Mouse (Mus musculus): Measurements from ENCODE around the gene Pctp.

Gene Pctp

DNA sequence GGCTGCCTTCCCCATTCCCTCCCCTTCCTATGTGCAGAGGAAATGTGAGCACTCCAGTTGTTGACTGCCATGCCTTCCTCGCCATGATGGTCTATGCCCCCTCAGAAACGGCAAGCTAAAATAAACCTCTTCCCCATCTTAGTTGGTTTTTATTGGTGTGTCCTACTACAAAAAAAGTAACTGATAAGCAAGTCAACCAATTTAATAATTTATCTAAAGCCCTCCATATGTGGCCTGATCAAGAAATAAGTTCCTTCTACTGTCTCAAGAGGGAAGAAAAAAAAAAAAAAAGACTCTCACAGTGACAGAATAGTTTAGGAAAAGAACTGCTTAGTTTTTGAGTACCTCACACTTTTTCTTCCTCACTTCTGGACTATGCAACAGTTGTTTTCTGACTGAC is 22.6 kb downstream of the Pctp start:
- in situ Hi-C loops (cut with MboI; ENCODE audit: unreplicated experiment in 2 of 2): loop anchor here (10.0 to 25.0 kb wide), 2 partner anchors 635 to 993 kb away; partner anchors contain the start of gene Trim25 (in 1 of the 2)

DNA sequence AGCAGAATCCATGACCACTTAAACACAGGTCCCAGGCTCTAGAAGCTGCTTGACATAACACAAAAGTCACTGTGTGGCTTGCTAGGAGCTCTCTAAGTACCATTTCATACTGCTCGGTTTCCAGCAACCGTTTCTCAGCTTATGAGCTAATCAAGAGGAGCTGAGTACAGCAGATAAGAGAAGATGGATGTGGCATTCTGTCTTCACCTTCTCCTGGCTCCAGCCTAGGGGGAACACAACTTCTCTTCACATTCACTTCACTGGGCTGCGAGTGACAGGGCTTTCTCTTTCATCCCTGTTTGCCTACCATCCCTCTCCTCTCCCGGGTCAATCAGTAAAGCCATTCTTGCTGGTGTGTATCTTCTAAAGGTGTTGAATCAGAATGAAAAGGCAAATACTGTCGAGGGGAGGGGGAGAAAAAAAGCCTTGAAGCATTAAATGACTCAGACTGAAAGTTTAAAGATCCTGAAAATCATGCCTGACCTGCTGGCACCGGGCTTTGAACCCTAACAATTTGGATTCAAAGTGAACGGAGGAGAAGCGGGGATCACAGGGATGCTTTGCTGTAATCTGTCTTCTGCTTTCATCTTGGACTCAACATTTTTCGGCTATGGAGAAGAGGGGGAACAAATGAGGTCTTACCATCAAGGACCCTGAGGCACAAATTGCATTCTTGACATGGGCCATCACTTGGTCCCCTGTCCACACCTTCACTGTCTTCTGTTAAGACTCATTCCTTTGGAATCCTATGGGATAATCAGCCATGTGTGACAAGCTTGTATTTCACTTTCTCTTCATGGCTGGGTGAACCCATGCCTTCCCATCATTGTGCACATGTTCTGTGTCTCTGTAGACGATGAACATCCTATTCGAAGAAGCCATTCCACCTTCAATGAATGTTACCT is 23.5 kb downstream of the Pctp start:
- in situ Hi-C loops (cut with MboI; ENCODE audit: unreplicated experiment in 2 of 2): loop anchor here in 1 of 2 experiments (25.0 kb wide), 1 partner anchor 992 kb away; the partner anchor contains the start of gene Trim25

DNA sequence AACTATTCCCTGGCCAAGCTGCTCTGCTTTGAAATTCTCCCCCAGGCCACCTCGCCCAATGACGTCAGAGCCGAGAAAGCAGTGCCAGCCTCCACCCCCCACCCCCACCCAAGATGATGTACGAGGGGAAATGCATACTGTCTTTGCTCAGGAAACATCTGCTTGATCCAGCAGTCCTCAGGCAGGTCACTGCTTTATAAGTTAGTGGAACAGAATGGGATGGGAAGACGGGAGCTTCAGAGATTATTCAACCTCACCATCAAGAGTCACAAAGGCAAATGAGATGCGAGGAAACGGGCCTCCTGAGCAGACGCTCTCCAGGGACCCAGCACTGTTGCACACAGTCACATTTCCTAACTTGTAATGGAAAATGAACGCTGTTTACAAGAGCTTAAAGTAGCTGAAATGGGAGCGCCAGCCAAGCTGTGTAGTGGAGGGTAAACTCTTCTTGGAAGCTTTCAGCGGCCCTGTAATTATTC is 24.3 kb downstream of the Pctp start:
- in situ Hi-C loops (cut with MboI; ENCODE audit: unreplicated experiment in 2 of 2): loop anchor here in 1 of 2 experiments (25.0 kb wide), 1 partner anchor 991 kb away; the partner anchor contains the start of gene Trim25

DNA sequence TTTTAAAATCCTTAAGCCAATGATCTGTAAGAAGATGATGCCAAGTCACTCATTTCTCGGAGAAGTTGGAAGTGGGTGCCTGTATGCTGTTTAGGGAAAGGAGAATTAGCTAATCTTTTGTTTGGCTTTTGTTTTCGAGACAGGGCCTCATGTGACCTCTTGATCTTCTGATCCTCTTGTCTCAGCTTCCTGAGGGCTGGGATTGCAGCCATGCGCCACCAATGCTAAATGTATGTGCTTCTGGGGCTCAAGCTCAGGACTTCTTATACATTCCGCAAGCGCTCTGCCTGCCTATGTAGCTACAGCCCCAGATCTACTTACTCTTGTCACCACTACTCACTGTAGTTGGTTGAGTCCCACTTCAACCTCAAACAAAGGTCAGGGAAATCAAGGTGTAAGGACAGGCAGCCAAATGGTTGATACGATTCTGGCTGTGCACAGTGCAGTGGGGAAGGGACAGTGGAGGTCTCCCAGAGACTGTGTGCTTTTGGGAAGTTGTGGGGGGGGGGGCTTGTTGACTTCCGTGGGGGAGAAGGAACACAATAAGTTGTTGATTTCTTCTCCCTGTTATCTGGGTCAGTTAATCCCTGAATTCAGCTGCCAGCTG is 24.8 kb downstream of the Pctp start:
- in situ Hi-C loops (cut with MboI; ENCODE audit: unreplicated experiment in 2 of 2): loop anchor here in 1 of 2 experiments (25.0 kb wide), 1 partner anchor 991 kb away; the partner anchor contains the start of gene Trim25

DNA sequence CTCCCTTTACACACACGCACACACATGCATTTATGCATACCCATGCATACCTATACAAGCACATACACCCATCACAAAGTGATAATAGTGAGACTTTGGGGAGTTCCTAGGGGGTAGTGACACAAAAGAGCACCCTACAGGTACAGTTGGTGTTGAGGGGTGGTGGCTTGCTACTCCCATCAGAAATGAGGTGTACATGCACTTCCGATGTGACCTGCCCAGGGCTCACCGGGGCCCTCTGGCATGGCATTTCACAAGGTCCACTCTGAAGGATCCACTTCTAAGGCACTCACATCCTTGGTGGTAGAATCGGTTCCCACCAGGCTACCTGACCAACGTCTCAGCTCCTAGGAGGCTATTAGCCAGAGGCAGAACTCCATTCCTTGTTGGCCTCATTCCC is 26.3 kb downstream of the Pctp start:
- in situ Hi-C loops (cut with MboI; ENCODE audit: unreplicated experiment in 2 of 2): loop anchor here in 1 of 2 experiments (25.0 kb wide), 1 partner anchor 989 kb away; the partner anchor contains the start of gene Trim25

DNA sequence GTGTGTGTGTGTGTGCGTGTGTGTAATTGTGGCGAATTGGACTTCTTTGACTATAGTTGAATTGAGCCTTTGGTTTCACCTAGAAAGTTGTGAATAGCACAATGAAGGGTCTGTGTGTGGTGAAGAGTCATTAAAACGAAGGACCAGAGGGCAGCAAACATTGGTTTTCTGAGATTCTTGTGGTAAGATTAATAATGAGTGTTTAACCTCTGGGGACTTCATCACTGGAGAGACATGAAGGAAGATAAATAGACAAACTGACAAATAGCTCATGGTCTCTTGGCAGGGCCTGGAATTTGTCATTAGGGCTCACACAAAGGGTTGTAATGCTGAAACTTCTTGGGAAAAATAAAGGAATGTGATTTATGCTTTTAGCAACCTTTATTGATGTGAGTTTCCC is 31.4 kb downstream of the Pctp start:
- in situ Hi-C loops (cut with MboI; ENCODE audit: unreplicated experiment in 2 of 2): no loop called here

DNA sequence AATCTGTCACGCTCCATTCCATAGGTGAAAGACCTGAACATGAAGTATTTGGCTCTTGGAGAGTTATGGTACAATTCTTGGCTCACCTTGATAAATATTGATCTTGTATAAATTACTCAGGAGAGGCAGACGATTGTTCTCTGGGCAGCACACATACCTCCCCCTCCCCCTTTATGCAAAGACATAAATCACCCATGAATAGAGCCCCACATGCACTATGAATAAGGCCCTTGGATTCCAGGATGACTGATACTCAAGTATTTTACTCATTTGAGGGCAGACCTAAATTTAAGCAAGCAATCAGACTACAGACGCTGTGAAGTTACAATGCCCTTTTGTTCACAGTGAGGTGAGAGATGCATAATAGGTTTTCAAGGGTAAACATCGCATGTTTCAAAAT is 32.0 kb downstream of the Pctp start:
- in situ Hi-C loops (cut with MboI; ENCODE audit: unreplicated experiment in 2 of 2): no loop called here

DNA sequence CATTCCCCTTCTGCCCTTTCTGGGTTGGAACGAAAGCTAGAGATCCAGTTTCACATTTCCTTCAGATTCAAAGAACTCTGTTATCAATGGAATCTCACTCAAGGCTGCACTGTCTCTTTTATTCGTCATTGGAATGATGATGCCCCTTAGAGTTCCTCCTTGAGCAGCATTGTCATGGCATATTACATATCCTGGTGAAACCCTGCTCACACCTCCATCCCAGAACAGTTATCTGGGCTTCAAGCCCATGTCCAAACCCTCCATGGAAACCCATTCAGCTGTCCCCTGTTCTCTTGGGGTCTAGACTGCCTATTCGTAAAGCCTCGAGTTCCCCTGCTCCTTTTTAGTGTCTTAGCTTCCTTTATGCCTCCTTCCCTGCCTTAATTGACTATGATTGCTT is 33.6 kb downstream of the Pctp start:
- in situ Hi-C loops (cut with MboI; ENCODE audit: unreplicated experiment in 2 of 2): no loop called here

DNA sequence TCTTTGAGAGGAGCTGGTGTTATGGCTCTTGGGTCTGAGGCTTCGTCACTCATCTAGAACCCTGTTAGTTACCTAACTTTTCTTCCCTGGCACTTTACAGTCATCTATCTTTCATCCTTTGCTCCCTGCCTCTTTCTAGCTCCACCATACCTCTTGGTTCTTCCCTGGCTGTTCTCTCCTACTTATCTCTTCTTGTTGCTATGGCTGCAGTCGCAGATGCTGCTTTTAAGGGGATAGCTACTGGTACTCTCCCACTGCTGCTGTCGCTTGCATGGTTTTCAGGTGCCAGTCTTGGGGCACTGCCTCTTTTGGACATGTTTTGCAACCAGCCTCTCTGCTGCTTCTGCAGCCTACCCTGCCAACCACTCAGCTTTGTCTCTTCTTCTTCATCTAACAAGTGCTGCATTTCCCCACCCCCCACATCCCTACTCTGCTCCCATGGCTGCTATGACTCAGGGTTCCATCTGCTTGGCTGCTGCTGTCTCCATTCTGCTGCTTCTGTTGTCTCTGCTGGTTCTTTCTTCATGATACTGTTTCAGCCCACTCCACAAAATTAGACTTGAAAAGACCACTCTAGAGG is 51.9 kb downstream of the Pctp start:
- in situ Hi-C loops (cut with MboI; ENCODE audit: unreplicated experiment in 2 of 2): no loop called here

DNA sequence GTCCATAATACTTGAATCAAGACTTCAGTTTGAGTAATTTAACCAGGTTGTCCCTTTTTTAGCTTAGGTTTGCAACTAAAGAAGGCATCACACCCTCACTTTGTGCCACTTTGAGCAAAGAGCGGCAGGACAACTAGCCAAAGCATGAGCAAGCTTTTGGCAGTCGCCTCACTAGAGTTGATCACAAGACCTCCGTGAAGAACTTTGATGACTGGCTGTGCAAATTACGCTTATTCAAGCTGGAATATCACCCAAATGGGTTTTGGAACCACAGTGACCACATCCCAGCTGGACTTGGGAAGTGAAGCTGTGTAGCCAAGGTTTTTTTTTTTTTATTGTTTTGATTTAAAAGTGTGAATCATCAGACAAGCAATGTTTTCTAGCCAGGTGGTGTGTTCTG is 54.9 kb downstream of the Pctp start:
- in situ Hi-C loops (cut with MboI; ENCODE audit: unreplicated experiment in 2 of 2): no loop called here

DNA sequence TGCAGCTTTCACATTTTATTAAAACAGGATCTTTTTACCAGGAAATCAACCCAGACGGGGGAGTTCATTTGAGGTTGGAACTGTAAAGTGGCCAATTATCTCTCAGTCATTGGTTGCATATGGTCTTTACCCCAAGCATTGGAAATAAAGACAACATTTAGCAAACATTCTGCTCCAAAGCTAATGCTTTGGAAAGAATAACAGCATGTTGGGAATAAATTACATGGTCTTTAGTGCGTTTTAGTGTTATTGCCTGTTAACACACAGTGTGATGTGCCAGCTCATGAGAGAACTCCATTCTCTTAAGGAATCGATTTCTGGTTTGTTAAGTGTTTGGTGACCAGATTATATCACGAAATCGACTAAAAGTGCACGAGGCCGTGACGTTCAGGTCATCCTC is 57.5 kb downstream of the Pctp start:
- in situ Hi-C loops (cut with MboI; ENCODE audit: unreplicated experiment in 2 of 2): no loop called here

DNA sequence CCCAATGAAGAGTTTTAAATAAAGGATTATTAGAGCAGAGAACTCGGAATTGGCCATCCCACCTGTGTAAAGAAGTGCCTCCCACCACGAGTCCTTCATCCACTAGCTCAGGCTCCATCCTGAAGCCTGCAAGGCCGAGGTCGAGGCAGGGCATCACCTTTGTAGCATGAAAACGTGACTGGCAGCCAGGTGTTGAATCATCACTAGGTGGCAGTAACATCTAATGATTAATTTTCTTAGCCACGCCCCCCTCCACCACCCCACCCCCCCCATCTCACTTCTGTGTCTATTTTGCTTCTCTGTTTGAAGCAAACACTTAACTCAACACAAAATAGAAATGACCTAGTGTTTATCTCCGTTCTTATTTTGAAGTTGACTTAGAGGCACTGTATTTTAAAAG is 65.5 kb downstream of the Pctp start:
- in situ Hi-C loops (cut with MboI; ENCODE audit: unreplicated experiment in 2 of 2): no loop called here
